Mouse (Mus musculus): Measurements from ENCODE around the gene Exoc6b.

Gene Exoc6b

GRCm38 (mm10) chr6:84976563-84976971 lies 92.7 kb downstream of the Exoc6b start:
- DNase-seq (ENCODE audit: low spot score in 2 of 2) = no peak

- DNase-seq (ENCODE audit: low spot score in 2 of 2) = no peak
These were observed 100.8 kb downstream of the Exoc6b start for GRCm38 (mm10) chr6:84968531-84968930.

- no peak for DNase-seq (ENCODE audit: low spot score in 2 of 2)
These were observed 104.4 kb downstream of the Exoc6b start for GRCm38 (mm10) chr6:84964729-84965415.

- DNase-seq (ENCODE audit: low spot score in 2 of 2) = no peak
These were observed 106.3 kb downstream of the Exoc6b start for GRCm38 (mm10) chr6:84963044-84963443.

GRCm38 (mm10) chr6:84961763-84962162 lies 107.5 kb downstream of the Exoc6b start:
- DNase-seq (ENCODE audit: low spot score in 2 of 2) = no peak

- no peak for DNase-seq (ENCODE audit: low spot score in 2 of 2)
These were observed 109.8 kb downstream of the Exoc6b start for GRCm38 (mm10) chr6:84959520-84959919.

- DNase-seq (ENCODE audit: low spot score in 2 of 2) = no peak
These were observed 117.7 kb downstream of the Exoc6b start for GRCm38 (mm10) chr6:84951621-84952020.

- no peak for DNase-seq (ENCODE audit: low spot score in 2 of 2)
These were observed 122.7 kb downstream of the Exoc6b start for GRCm38 (mm10) chr6:84946569-84946968.

- no peak for DNase-seq (ENCODE audit: low spot score in 2 of 2)
These were observed 123.2 kb downstream of the Exoc6b start for GRCm38 (mm10) chr6:84946106-84946505.

GRCm38 (mm10) chr6:84932953-84933921 lies 136.1 kb downstream of the Exoc6b start:
- DNase-seq (ENCODE audit: low spot score in 2 of 2) = no peak

- DNase-seq (ENCODE audit: low spot score in 2 of 2) = no peak
These were observed 138.3 kb downstream of the Exoc6b start for GRCm38 (mm10) chr6:84931051-84931450.

GRCm38 (mm10) chr6:84926066-84926465 lies 143.2 kb downstream of the Exoc6b start:
- DNase-seq (ENCODE audit: low spot score in 2 of 2) = no peak

- DNase-seq (ENCODE audit: low spot score in 2 of 2) = peak; percentile 32 to 37
These were observed 145.5 kb downstream of the Exoc6b start for GRCm38 (mm10) chr6:84923760-84924221.

- DNase-seq (ENCODE audit: low spot score in 2 of 2) = peak in 1 of 2 experiments; percentile 14
These were observed 153.0 kb downstream of the Exoc6b start for GRCm38 (mm10) chr6:84916291-84916690.

GRCm38 (mm10) chr6:84912434-84912833 lies 156.9 kb downstream of the Exoc6b start:
- no peak for DNase-seq (ENCODE audit: low spot score in 2 of 2)

- DNase-seq (ENCODE audit: low spot score in 2 of 2) = no peak
These were observed 170.1 kb downstream of the Exoc6b start for GRCm38 (mm10) chr6:84899002-84899774.

GRCm38 (mm10) chr6:84893773-84894095 lies 175.6 kb downstream of the Exoc6b start:
- DNase-seq (ENCODE audit: low spot score in 2 of 2) = no peak

- DNase-seq (ENCODE audit: low spot score in 2 of 2) = peak in 1 of 2 experiments; percentile 14
These were observed 176.2 kb downstream of the Exoc6b start for GRCm38 (mm10) chr6:84892926-84893772.

- no peak for DNase-seq (ENCODE audit: low spot score in 2 of 2)
These were observed 182.8 kb downstream of the Exoc6b start for GRCm38 (mm10) chr6:84886551-84886950.

- no peak for DNase-seq (ENCODE audit: low spot score in 2 of 2)
These were observed 184.2 kb downstream of the Exoc6b start for GRCm38 (mm10) chr6:84885080-84885479.

GRCm38 (mm10) chr6:84883720-84884119 lies 185.6 kb downstream of the Exoc6b start:
- DNase-seq (ENCODE audit: low spot score in 2 of 2) = no peak
